14 mouse cellular contexts compared by ENCODE assay signal in the genomic region with DNA sequence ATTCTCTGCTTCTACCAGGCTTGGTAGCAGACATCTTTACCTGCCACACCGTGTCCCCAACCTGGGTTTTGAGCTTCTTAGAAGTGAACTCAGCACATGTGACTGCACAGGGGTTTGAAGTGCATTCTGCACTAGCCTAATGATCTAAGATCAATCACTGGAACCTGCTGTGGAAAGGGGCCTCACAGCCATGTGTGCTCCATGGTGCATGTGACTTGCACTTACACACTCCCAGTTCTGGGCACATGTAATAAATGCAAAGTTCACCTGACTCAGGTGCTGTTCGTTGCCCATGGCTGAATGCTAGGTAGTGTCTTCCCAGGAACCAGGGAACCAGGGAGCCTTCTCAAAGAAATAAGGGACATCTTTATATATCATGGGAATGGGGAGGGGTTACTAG. TPM values are rescaled to one million over a fixed set of nuclear protein-coding genes. Genes with fewer than 3 reads are reported as not detected.
"Had no signal": no experiment of that assay in that cellular context is flagged by ENCODE, and none has a peak within 500 bp of the region (broad histone marks: within the 10 kb centered on the region; RNA-seq: fewer than 3 reads in every experiment).

No protein-coding gene starts in this region.

- H3K4me2 ChIP-seq: liver, embryonic 13.5 days; midbrain, embryonic 11.5 days had no signal

- H3K27ac ChIP-seq: liver, embryonic 13.5 days had no signal

- H3K4me3 ChIP-seq: liver, embryonic 13.5 days had no signal

- H3K9ac ChIP-seq: liver, embryonic 13.5 days had no signal

- H3K27me3 ChIP-seq: liver, embryonic 13.5 days had no signal

- DNase-seq: kidney, adult 11 months; kidney, adult 9 months; kidney, postnatal 14 days; kidney, postnatal 4 days; layer of hippocampus, adult 9-11 months; liver, embryonic 13.5 days; lung, adult 2 months; lung, postnatal 14 days; lung, postnatal 4 days; midbrain, embryonic 14.5 days; thymus, adult 18-20 months; thymus, postnatal 14 days had no signal

- H3K4me1 ChIP-seq: liver, embryonic 13.5 days had no signal

- H3K9me3 ChIP-seq: liver, embryonic 13.5 days had no signal

RNA-seq across cellular contexts. Expression of a gene that starts 32.4 kb away (rescaled TPM):
- polyA plus RNA-seq: lung, adult 2 months; midbrain, embryonic 11.5 days; midbrain, embryonic 14.5 days; neural tube, embryonic 11.5 days had no signal
